Mouse (Mus musculus) kidney, postnatal 14 days (tissue): ENCODE results near the gene Stx8.
A peak's percentile ranks its signal among the peaks of the same experiment; 100 is the strongest.

Experiments
- DNase-seq: peaks from one replicate; pipeline ENCODE4 v3.0.0; 2022; ENCODE audit warnings: mixed read lengths

Gene Stx8

DNA sequence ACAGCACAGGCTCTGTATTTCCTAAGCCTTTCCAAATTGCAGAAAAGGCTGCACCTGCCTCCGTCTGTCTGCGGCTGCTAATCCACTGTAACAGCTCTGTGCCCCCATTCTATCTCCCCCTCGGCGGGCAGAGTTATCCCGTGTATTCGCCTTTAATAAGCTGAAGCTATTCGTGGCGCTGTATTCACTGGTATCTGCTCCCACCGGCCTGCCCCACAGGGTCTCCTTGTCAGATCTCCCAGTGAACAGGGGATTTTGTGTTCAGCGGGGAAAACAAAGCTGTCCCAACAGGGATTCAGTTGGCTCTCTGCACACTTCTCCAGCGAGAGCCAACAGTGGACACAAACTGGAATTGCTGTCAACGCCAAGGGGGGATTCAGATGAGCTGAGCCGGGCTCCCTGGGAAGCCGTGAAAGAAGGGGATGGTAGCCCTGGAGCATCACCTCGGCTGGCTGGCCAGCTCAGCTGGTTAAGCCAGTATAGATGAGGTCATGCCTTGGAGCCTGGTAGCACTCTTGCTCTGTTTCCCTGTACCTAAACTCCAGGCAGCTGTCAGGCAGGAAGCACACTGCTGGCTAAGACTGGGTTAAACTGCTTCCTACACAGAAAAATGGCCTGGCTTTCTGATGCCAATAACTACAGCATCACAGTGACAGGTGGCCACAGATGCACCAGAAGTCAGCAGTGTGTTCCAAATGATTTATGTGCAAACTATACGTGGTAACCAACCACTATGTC is 278.4 kb downstream of the Stx8 start:
- no peak for DNase-seq

DNA sequence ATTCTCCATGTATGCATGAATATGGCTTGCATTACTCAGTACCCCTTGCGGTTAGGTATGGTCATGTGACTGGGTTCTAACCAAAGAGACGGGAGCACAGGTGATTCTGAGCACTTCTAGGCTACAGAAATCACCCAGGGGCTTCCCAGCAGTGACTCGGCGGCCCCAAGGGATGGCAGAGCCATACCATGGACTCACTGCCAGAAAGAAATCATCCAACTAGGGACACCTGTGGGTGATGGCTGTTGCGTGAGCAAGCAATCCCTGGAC is 278.9 kb downstream of the Stx8 start:
- DNase-seq, result no peak

DNA sequence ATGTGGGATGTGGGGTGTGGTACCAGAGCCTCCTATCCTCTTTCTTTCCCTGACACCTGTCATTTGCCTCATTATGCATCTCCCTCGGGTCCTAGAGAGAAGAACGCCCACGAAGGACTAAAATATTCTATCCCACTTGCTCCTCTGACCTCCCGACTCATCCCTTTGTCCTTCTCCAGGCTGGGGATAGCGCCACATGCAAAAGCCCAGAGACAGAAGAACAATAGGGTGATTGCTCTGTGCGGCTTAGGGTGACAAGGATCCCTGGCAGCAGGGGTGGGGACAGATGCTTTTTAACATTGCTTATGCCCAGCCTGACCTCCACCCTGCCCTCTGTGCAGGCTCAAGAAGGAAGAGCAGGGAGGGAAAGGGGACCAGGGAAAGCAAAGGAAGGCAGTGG is 281.9 kb downstream of the Stx8 start:
- DNase-seq, result no peak

DNA sequence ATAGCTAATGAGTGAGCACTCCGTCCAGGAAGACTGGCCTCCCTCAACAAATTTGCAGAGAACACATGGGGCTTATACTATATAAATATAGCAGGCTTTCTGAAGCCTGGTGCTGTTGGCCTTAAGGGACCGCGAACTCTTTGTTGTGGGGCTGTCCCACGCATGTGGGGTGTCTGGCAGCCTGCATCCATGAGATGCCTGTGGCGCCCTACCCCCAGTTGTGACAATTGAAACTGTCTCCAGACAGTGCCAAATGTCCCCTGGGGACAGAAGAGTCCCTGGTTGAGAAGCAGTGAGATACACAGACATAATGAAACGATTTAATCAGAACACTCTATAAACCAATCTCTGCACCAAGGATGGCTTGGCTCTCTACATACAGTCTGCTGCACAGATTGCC is 284.1 kb downstream of the Stx8 start:
- no peak for DNase-seq

DNA sequence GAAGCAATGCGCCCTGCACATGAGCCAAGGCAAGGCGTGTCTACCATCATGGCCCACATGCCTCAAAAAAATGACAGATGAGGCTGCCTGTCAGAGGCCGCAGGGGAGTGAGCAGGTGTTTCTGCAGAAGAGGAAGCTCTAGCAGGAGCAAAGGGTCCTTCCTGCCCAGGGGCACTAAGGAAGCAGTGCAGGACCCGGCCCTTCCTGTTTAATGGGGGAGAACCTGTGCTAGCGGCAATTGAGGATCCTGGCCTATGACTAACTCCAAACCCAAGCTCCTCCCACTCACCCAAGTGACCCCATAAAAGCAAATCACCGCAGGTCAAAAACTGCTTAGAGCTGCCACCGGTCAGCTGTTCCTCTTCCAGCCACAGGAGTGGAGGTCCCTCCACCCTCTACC is 287.5 kb downstream of the Stx8 start:
- DNase-seq, result peak; percentile 34
